15 mouse cellular contexts compared by ENCODE assay signal in genomic region chr9:77251511-77252112, GRCm38 (mm10).
DNase-seq lines count a peak whose midpoint lies in the region; ATAC-seq and TF ChIP-seq lines count a peak whose summit lies in the region.
"Had no signal": no experiment of that assay in that cellular context is flagged by ENCODE, and none has a peak within 500 bp of the region (broad histone marks: within the 10 kb centered on the region; RNA-seq: fewer than 3 reads in every experiment).

No protein-coding gene starts in this region.

- H3K27ac ChIP-seq in left cerebral cortex, adult 2 months: peak overlapping the region; percentile 95
- no peak overlapping the region for H3K27ac ChIP-seq in liver, embryonic 11.5 days (ENCODE audit: low read depth, low read length)
- H3K27ac ChIP-seq: embryonic facial prominence, embryonic 10.5 days; heart, embryonic 13.5 days; kidney, embryonic 15.5 days; limb, embryonic 12.5 days had no signal

- intact Hi-C loops in left cerebral cortex, adult 2 months (cut with DNase I): loop anchor here (1.0 to 5.0 kb wide), 4 partner anchors 51 to 123 kb away; no protein-coding TSS in a partner anchor

- WGBS in liver, embryonic 11.5 days: 80% methylated on average over 17 of the region's 18 CpGs

- peak overlapping the region; percentile 55 for H3K4me3 ChIP-seq in left cerebral cortex, adult 2 months
- no peak overlapping the region for H3K4me3 ChIP-seq in liver, embryonic 11.5 days (ENCODE audit: low read depth, low read length)
- H3K4me3 ChIP-seq: embryonic facial prominence, embryonic 10.5 days; heart, embryonic 13.5 days; kidney, embryonic 15.5 days; limb, embryonic 12.5 days had no signal

- H3K4me2 ChIP-seq in liver, embryonic 11.5 days: no peak overlapping the region
- H3K4me2 ChIP-seq: heart, embryonic 13.5 days; kidney, embryonic 15.5 days; limb, embryonic 12.5 days had no signal

- no peak overlapping the region for H3K9ac ChIP-seq in liver, embryonic 11.5 days (ENCODE audit: low read depth, low read length)
- H3K9ac ChIP-seq: heart, embryonic 13.5 days; kidney, embryonic 15.5 days; limb, embryonic 12.5 days had no signal

- H3K4me1 ChIP-seq in liver, embryonic 11.5 days (replicated peaks; ENCODE audit: control insufficient read depth, insufficient read depth, low read length): no peaks in the 10 kb centered on the region
- H3K4me1 ChIP-seq: embryonic facial prominence, embryonic 10.5 days; kidney, embryonic 15.5 days; limb, embryonic 12.5 days had no signal

- peak; percentile 35 for ATAC-seq in frontal cortex, adult (ENCODE audit: low TSS enrichment)
- ATAC-seq in liver, embryonic 11.5 days (replicated peaks; ENCODE audit: low FRiP score): no peak

- TF ChIP-seq CTCF in left cerebral cortex, adult 2 months (IDR thresholded peaks at IDR 0.05): no peak

- DNase-seq in frontal cortex, postnatal 14 days (ENCODE audit: low spot score in 2 of 2): no peak
- peak; percentile 19 to 35 for DNase-seq in frontal cortex, postnatal 10 days (ENCODE audit: low spot score in 2 of 2)
- peak in 1 of 2 experiments; percentile 54 for DNase-seq in left cerebral cortex, adult 2 months (ENCODE audit: extremely low spot score in 1 of 2, low spot score in 2 of 2)
- peak; percentile 42 for DNase-seq in right cerebral cortex, postnatal 25 days
- no peak for DNase-seq in spleen, postnatal 4 days (ENCODE audit: low spot score in 2 of 2)
- no peak for DNase-seq in liver, embryonic 11.5 days (ENCODE audit: low spot score)
- no peak for DNase-seq in natural killer cell, adult 2 months (ENCODE audit: low spot score in 2 of 2)
- DNase-seq: adrenal gland, adult 8-10 months; lung, adult 2 months; thymus, adult 2 months had no signal

- no peaks in the 10 kb centered on the region for H3K36me3 ChIP-seq in liver, embryonic 11.5 days (ENCODE audit: control insufficient read depth, insufficient read depth, low read length)
- H3K36me3 ChIP-seq: embryonic facial prominence, embryonic 10.5 days; kidney, embryonic 15.5 days; limb, embryonic 12.5 days had no signal

- no peaks in the 10 kb centered on the region for H3K9me3 ChIP-seq in liver, embryonic 11.5 days (ENCODE audit: control insufficient read depth, low read length)
- H3K9me3 ChIP-seq: embryonic facial prominence, embryonic 10.5 days; kidney, embryonic 15.5 days; limb, embryonic 12.5 days had no signal

- H3K27me3 ChIP-seq in liver, embryonic 11.5 days (replicated peaks; ENCODE audit: control insufficient read depth, insufficient read depth, low read length): no peaks in the 10 kb centered on the region
- H3K27me3 ChIP-seq: heart, embryonic 13.5 days; kidney, embryonic 15.5 days; limb, embryonic 12.5 days had no signal

Comparison
In these comparisons a context has a peak if more than half of its experiments do, and no peak if none do; other contexts are left out.
1. DNase-seq: peak in frontal cortex, postnatal 10 days (2 of 2) and right cerebral cortex, postnatal 25 days (single experiment); none in frontal cortex, postnatal 14 days (0 of 2), spleen, postnatal 4 days (0 of 2), liver, embryonic 11.5 days (single experiment) and natural killer cell, adult 2 months (0 of 2).